Mouse (Mus musculus) heart, adult 10 weeks (tissue): ENCODE results near the gene Mkrn3. TPM values are rescaled to one million over a fixed set of nuclear protein-coding genes. Genes with fewer than 3 reads are reported as not detected.

ENCODE experiments used
- polyA plus RNA-seq: library from polyadenylated mRNA; stranded (reverse); fragments of 350-450 nt; fragmentation: Illumina TruSeq; extraction: RNeasy Lipid Tissue Mini Kit (QIAGEN cat#74804); gene quantifications from one replicate; pipeline ENCODE4 v1.2.3, GENCODE M21; 2014; ENCODE audit warnings: low read depth, low replicate concordance

The Mkrn3 gene
- polyA plus RNA-seq = 0.24 TPM

DNA sequence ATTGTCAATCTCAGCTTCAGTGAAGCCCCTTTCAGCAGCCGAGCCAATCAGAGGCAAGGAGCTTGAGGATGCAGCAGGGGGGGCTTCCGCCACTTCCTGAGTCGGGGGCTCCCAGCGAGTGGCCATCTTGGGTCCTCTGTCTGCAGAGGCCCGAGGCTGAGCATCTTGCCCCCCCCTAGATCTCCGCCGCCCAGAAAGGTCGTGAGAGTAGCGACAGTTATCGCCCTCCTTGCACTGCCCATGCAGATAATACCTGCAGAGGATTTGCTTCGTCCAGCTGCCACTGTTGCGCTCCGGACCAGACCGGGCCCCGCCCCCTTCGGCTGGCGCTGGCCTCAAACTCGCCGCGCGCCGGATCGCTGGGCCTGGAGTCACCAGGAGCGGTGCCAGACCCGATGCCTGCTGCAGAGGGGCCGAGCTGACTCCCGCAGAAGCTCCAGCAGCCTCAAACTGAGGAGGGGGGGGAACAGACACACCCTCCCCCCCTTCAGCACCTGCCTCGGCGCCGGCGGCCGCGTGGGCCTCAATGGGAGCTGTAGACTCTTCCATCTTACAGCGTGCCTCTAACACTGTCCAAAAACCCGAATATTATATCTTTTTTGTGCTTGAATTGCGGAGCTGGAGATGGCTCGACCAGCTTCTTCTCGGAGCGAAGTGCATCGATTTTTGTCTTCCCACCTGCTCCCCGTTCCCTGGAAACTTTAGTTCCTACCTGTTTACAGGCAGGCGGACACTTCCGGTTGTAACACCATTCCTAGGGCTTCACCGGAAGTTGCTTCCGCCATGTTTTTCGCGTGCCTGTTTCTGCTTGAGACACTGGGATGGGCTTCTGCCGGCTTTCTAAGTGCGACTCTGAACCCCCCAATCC lies at the start of gene Mkrn3:
Mkrn3 (minus strand) TSS at position 647 of the 868 bp plus-strand sequence.

DNA sequence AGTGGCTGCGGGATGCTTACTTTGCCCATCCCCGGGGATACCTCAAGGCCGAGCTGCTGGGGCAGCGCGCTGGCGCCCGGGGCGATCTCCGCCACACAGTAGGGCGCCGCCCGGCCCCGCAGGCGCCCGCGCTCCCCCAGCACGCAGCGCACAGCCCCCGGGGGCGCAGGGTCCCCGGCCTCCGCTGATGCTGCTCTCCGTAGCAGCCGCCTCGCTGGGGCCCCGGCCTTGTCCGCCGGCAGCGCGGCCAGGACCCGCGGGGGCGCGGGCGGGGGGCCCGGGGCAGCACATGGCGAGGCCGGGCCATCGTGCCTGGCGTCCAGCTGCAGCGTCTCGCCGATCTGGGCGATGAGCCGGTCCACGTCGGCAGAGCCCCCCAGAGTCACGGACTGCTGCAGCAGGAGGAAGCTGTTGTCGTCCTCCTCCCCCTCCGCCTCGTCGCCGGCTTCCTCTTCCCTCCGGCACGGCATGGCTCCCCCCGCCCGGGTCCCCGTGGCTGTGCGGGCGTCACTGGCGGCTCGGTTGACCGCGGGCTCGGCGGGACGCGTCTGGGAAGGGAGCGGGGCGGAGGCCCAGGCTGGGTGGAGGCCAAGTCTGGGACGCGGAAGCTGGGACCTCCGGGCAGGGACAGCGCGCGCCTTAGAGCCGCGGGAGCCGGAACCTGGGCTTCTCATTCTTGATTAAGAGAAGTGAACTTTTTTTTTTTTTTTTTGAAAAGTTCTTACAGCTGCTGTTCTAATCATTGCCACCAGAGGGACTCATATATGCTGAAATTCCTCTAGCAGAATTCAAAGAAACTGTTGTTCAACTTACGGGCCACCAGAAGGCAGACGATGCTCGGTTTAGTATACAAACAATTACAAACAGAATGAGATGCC lies 44.2 kb upstream of the Mkrn3 start, which contains the start of gene Peg12:
Peg12 (minus strand) TSS at position 633 of the 878 bp plus-strand sequence.

DNA sequence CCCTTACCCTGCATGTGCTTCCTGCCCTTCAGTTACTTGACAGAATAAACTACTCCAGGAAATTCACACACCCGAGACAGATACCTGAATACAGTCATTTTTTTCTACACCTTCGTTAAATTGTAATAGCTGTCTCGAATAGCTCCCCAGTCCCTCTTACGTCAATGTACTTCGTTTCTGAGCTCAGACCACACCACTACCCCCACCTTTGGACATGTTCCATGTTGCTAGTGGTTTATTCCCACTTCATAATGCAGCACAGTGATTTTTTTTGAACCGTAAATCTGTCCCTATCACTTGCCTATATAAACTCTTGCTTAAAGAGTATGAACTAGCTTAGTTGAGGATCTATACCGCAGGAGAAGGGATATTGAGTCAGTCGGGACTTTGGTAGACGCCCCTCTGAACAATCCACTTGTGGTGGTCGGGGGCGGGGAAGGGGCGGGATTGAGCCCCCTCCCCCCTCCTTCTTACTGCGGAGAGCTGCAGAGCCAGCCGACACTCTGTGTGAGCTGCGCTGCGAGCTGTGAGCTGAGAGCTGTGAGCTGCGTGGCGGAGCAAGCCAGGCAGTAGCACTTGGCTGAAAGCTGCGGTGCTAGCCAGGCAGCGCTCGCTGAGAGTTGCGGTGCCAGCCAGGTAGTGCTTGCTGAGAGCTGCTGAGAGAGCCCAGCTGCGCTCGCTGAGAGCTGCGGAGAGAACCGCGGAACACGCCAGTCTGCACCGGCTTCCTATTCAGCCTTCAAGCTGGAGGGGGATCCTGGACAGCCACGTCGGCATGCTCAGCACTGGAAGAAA lies 43.2 kb downstream of the Mkrn3 start, which contains the start of gene Magel2:
Magel2 (plus strand) TSS at position 501 of the 795 bp plus-strand sequence.

Other genes starting within 250 kb of the Mkrn3 start
- 3.9 TPM for gene Ndn, start 73.6 kb downstream of the Mkrn3 start, polyA plus RNA-seq
- not detected for gene Magel2, start 43.1 kb downstream of the Mkrn3 start, polyA plus RNA-seq
- gene Peg12, start 44.4 kb upstream of the Mkrn3 start, polyA plus RNA-seq = 0.45 TPM